Mouse (Mus musculus): ENCODE measurements around the gene Klhl26. TPM values are rescaled to one million over a fixed set of nuclear protein-coding genes. Genes with fewer than 3 reads are reported as not detected.

The Klhl26 gene
- polyA plus RNA-seq, 1 experiment from 2014 or later: 29.0 TPM

- Histone ChIP-seq H3K4me3 (no peak overlapping the region), H3K27ac (peak overlapping the region; percentile 25; the same call in 1 of the 2 replicates), H3K9me3 (replicated peaks) (no peaks in the 10 kb centered on the region), H3K4me1 (peaks cover 54% of the 10 kb centered on the region), H3K36me3 (peaks cover 20% of the 10 kb centered on the region), H3K27me3 (ENCODE audit: low read depth, poor library complexity, severe bottlenecking) (no peaks in the 10 kb centered on the region)
- 79% methylated on average over 11 of the region's 11 CpGs for WGBS
- no peak for DNase-seq (ENCODE audit: low spot score)
Observed at GRCm38 (mm10) chr8:70406427-70407069, 70.2 kb downstream of the Klhl26 start.

GRCm38 (mm10) chr8:70405189-70405588 is 71.6 kb downstream of the Klhl26 start:
- Histone ChIP-seq H3K4me3 (no peak overlapping the region), H3K4me1 (peaks cover 43% of the 10 kb centered on the region), H3K9me3 (replicated peaks) (no peaks in the 10 kb centered on the region), H3K27me3 (ENCODE audit: low read depth, poor library complexity, severe bottlenecking) (no peaks in the 10 kb centered on the region), H3K36me3 (peaks cover 17% of the 10 kb centered on the region), H3K27ac (0 out of 2 replicates have a peak overlapping the region, but pooled peaks have one; percentile 3)
- 24% methylated on average over 7 of the region's 7 CpGs for WGBS
- DNase-seq (ENCODE audit: low spot score): no peak

DNA sequence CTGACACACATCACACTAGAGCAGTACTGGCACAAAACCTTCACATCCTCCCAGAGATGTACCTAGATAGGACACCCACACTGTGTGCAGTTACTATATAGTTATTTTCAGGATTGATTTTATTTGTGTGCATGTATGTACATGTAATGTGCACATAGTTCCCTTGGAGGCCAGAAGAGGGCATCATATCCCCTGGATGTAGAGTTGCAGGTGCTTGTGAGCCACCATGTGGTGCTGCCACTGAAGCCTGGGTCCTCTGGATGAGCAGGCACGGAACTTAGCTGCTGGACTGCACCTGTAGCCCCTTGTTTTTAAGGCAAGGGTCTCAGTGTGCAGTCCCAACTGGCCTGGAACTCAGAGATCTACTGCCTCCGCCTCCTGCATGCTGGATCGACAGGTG is 72.6 kb downstream of the Klhl26 start:
- 93% methylated on average over 3 of the region's 3 CpGs for WGBS

More for the DNA sequence above, 72.6 kb downstream of the Klhl26 start:
- peaks cover 36% of the 10 kb centered on the region for H3K4me1 ChIP-seq
- no peak overlapping the region for H3K27ac ChIP-seq
- H3K4me3 ChIP-seq: no peak overlapping the region
- no peaks in the 10 kb centered on the region for H3K9me3 ChIP-seq (replicated peaks)
- no peak for DNase-seq (ENCODE audit: low spot score)
- H3K36me3 ChIP-seq: peaks cover 22% of the 10 kb centered on the region
- H3K27me3 ChIP-seq (ENCODE audit: low read depth, poor library complexity, severe bottlenecking): no peaks in the 10 kb centered on the region

Other genes starting within 250 kb of the Klhl26 start
- 39.7 and 51.4 TPM in 2 replicates for gene Sugp2, start 242.7 kb downstream of the Klhl26 start, polyA plus RNA-seq (2016; fragmentation: Nextera tagmentation; extraction: Ambion mirVana)
- 26.8 and 27.6 TPM in 2 replicates for gene Armc6, start 242.5 kb downstream of the Klhl26 start, polyA plus RNA-seq (2016; fragmentation: Nextera tagmentation; extraction: Ambion mirVana)
- 139 and 151 TPM in 2 replicates for gene Homer3, start 194.1 kb downstream of the Klhl26 start, polyA plus RNA-seq (2016; fragmentation: Nextera tagmentation; extraction: Ambion mirVana)
- 58.9 and 59.4 TPM in 2 replicates for gene Ddx49, start 174.5 kb downstream of the Klhl26 start, polyA plus RNA-seq (2016; fragmentation: Nextera tagmentation; extraction: Ambion mirVana)
- 293 and 321 TPM in 2 replicates for gene Cope, start 174.4 kb downstream of the Klhl26 start, polyA plus RNA-seq (2016; fragmentation: Nextera tagmentation; extraction: Ambion mirVana)
- 3.2 and 4.6 TPM in 2 replicates for gene Cers1, start 161.2 kb downstream of the Klhl26 start, polyA plus RNA-seq (2016; fragmentation: Nextera tagmentation; extraction: Ambion mirVana)
- gene Gdf1, start 147.2 kb downstream of the Klhl26 start, polyA plus RNA-seq (2016; fragmentation: Nextera tagmentation; extraction: Ambion mirVana): 7.9 and 13.8 TPM in 2 replicates
- gene Upf1, start 123.7 kb downstream of the Klhl26 start, polyA plus RNA-seq (2016; fragmentation: Nextera tagmentation; extraction: Ambion mirVana): 25.6 and 26.7 TPM in 2 replicates
- gene Comp, start 103.4 kb downstream of the Klhl26 start, polyA plus RNA-seq (2016; fragmentation: Nextera tagmentation; extraction: Ambion mirVana): 0.08 and 0.35 TPM in 2 replicates
- gene Crtc1, start 37.4 kb downstream of the Klhl26 start, polyA plus RNA-seq (2016; fragmentation: Nextera tagmentation; extraction: Ambion mirVana): 20.1 and 23.2 TPM in 2 replicates
- gene Tmem59l, start 10.4 kb upstream of the Klhl26 start, polyA plus RNA-seq (2016; fragmentation: Nextera tagmentation; extraction: Ambion mirVana): 22.4 and 23.7 TPM in 2 replicates
- 79.8 and 126 TPM in 2 replicates for gene Crlf1, start 16.2 kb upstream of the Klhl26 start, polyA plus RNA-seq (2016; fragmentation: Nextera tagmentation; extraction: Ambion mirVana)
- 126 and 143 TPM in 2 replicates for gene Rex1bd, start 29.8 kb upstream of the Klhl26 start, polyA plus RNA-seq (2016; fragmentation: Nextera tagmentation; extraction: Ambion mirVana)
- gene Uba52, start 33.8 kb upstream of the Klhl26 start, polyA plus RNA-seq (2016; fragmentation: Nextera tagmentation; extraction: Ambion mirVana): 877 and 996 TPM in 2 replicates
- 297 and 310 TPM in 2 replicates for gene Fkbp8, start 50.8 kb upstream of the Klhl26 start, polyA plus RNA-seq (2016; fragmentation: Nextera tagmentation; extraction: Ambion mirVana)
- gene Kxd1, start 51.0 kb upstream of the Klhl26 start, polyA plus RNA-seq (2016; fragmentation: Nextera tagmentation; extraction: Ambion mirVana): 45.4 and 46.6 TPM in 2 replicates
- gene Ell, start 62.5 kb upstream of the Klhl26 start, polyA plus RNA-seq (2016; fragmentation: Nextera tagmentation; extraction: Ambion mirVana): 20.9 and 26.1 TPM in 2 replicates
- 214 and 225 TPM in 2 replicates for gene Isyna1, start 117.4 kb upstream of the Klhl26 start, polyA plus RNA-seq (2016; fragmentation: Nextera tagmentation; extraction: Ambion mirVana)
- gene Ssbp4, start 131.9 kb upstream of the Klhl26 start, polyA plus RNA-seq (2016; fragmentation: Nextera tagmentation; extraction: Ambion mirVana): 164 and 182 TPM in 2 replicates
- gene Lrrc25, start 139.2 kb upstream of the Klhl26 start, polyA plus RNA-seq (2016; fragmentation: Nextera tagmentation; extraction: Ambion mirVana): 0.38 and 0.64 TPM in 2 replicates
- not detected in 2 replicates for gene Gdf15, start 155.5 kb upstream of the Klhl26 start, polyA plus RNA-seq (2016; fragmentation: Nextera tagmentation; extraction: Ambion mirVana)
- 44.7 and 45.0 TPM in 2 replicates for gene Pgpep1, start 183.4 kb upstream of the Klhl26 start, polyA plus RNA-seq (2016; fragmentation: Nextera tagmentation; extraction: Ambion mirVana)
- 405 and 438 TPM in 2 replicates for gene Lsm4, start 196.3 kb upstream of the Klhl26 start, polyA plus RNA-seq (2016; fragmentation: Nextera tagmentation; extraction: Ambion mirVana)
- 69.0 and 80.6 TPM in 2 replicates for gene Jund, start 222.0 kb upstream of the Klhl26 start, polyA plus RNA-seq (2016; fragmentation: Nextera tagmentation; extraction: Ambion mirVana)
- not detected in 2 replicates for gene Iqcn, start 226.5 kb upstream of the Klhl26 start, polyA plus RNA-seq (2016; fragmentation: Nextera tagmentation; extraction: Ambion mirVana)
- not detected in 2 replicates for gene Gm3336, start 241.6 kb upstream of the Klhl26 start, polyA plus RNA-seq (2016; fragmentation: Nextera tagmentation; extraction: Ambion mirVana)
- gene Pde4c, start 246.8 kb upstream of the Klhl26 start, polyA plus RNA-seq (2016; fragmentation: Nextera tagmentation; extraction: Ambion mirVana): 0.10 and 0.25 TPM in 2 replicates